Mouse (Mus musculus) limb, embryonic 15.5 days (tissue): Measurements from ENCODE around the gene Bsn. TPM values are rescaled to one million over a fixed set of nuclear protein-coding genes. Genes with fewer than 3 reads are reported as not detected.
A peak's percentile ranks its signal among the peaks of the same experiment; 100 is the strongest.

Experiments
- ATAC-seq: fragments of 200-750 bp; cut with Nextera tagmentation; 2 replicates; pipeline ENCODE4 v1.8.0; 2017; ENCODE audit warnings: low read depth, moderate TSS enrichment; ENCODE audit not compliant: insufficient number of reproducible peaks, low FRiP score, low TSS enrichment
- H3K27ac ChIP-seq: fragments of 300-500 bp; sonication (generic); 2 replicates; pipeline ENCODE4 v1.5.1; 2015; ENCODE audit warnings: moderate library complexity, mild to moderate bottlenecking, inconsistent platforms
- H3K27me3 ChIP-seq: fragments of 300-500 bp; sonication (generic); 2 replicates; pipeline ENCODE4 v1.6.1; 2015; ENCODE audit warnings: inconsistent platforms
- H3K36me3 ChIP-seq: fragments of 300-500 bp; sonication (generic); 2 replicates; pipeline ENCODE4 v1.6.1; 2015; ENCODE audit warnings: inconsistent platforms
- H3K4me1 ChIP-seq: fragments of 300-500 bp; sonication (generic); 2 replicates; pipeline ENCODE4 v1.6.1; 2015; ENCODE audit warnings: inconsistent platforms
- H3K4me2 ChIP-seq: fragments of 300-500 bp; sonication (generic); 2 replicates; pipeline ENCODE4 v1.6.1; 2015; ENCODE audit warnings: mild to moderate bottlenecking, inconsistent platforms
- H3K4me3 ChIP-seq: fragments of 300-500 bp; sonication (generic); 2 replicates; pipeline ENCODE4 v1.5.1; 2015; ENCODE audit warnings: mild to moderate bottlenecking, inconsistent platforms
- H3K9ac ChIP-seq: fragments of 300-500 bp; sonication (generic); 2 replicates; pipeline ENCODE4 v1.6.1; 2015; ENCODE audit warnings: inconsistent platforms
- H3K9me3 ChIP-seq: fragments of 300-500 bp; sonication (generic); 2 replicates; pipeline ENCODE4 v1.6.1; 2016; ENCODE audit warnings: inconsistent platforms
- WGBS: fragments of 180-500 bp; shearing (Covaris S2); methylation state at CpG from one replicate; pipeline ENCODE4 v1.1.7; 2015; 5-methylcytosine and 5-hydroxymethylcytosine counted together
- polyA plus RNA-seq: library from polyadenylated mRNA; unstranded; fragments of >200 nt; fragmentation: Nextera tagmentation; extraction: Ambion mirVana; gene quantifications from 2 replicates; pipeline ENCODE4 v1.2.1, GENCODE M21; 2015

The Bsn gene
- polyA plus RNA-seq = 0.76 and 0.82 TPM in 2 replicates

GRCm38 (mm10) chr9:108189787-108190679 is at the start of gene Bsn:
Gene Bsn (minus strand): TSS chr9:108190384.
- Histone ChIP-seq H3K36me3 (no peaks in the 10 kb centered on the region), H3K27me3 (peaks cover 42% of the 10 kb centered on the region), H3K4me1 (peaks cover 11% of the 10 kb centered on the region), H3K9me3 (no peaks in the 10 kb centered on the region), H3K4me3 (peak within 1 kb of the TSS; percentile 61), H3K4me2 (peak within 1 kb of the TSS; percentile 97), H3K9ac (no peak within 1 kb of the TSS), H3K27ac (no peak within 1 kb of the TSS)
- ATAC-seq = no peak
- WGBS = 1% methylated on average over 85 of the region's 91 CpGs

GRCm38 (mm10) chr9:108239951-108240350 is 49.8 kb upstream of the Bsn start:
- Histone ChIP-seq H3K27ac (no peak overlapping the region), H3K9me3 (no peaks in the 10 kb centered on the region), H3K4me2 (no peak overlapping the region), H3K36me3 (peaks cover 6% of the 10 kb centered on the region), H3K4me1 (0 out of 2 replicates have a peak, but pooled peaks cover 6% of the 10 kb centered on the region), H3K4me3 (no peak overlapping the region), H3K27me3 (no peaks in the 10 kb centered on the region), H3K9ac (no peak overlapping the region)
- 53% methylated on average over 5 of the region's 5 CpGs for WGBS
- ATAC-seq = no peak

GRCm38 (mm10) chr9:108238831-108239230 is 48.6 kb upstream of the Bsn start:
- Histone ChIP-seq H3K27ac (no peak overlapping the region), H3K4me3 (no peak overlapping the region), H3K4me2 (no peak overlapping the region), H3K4me1 (0 out of 2 replicates have a peak, but pooled peaks cover 6% of the 10 kb centered on the region), H3K9me3 (no peaks in the 10 kb centered on the region), H3K27me3 (no peaks in the 10 kb centered on the region), H3K9ac (no peak overlapping the region), H3K36me3 (peaks cover 7% of the 10 kb centered on the region; the same call in 1 of the 2 replicates)
- WGBS = 68% methylated on average over 3 of the region's 3 CpGs
- no peak for ATAC-seq

- no peaks in the 10 kb centered on the region for H3K9me3 ChIP-seq
- 0 out of 2 replicates have a peak, but pooled peaks cover 6% of the 10 kb centered on the region for H3K4me1 ChIP-seq
- H3K27me3 ChIP-seq = no peaks in the 10 kb centered on the region
- H3K4me2 ChIP-seq = no peak overlapping the region
- H3K27ac ChIP-seq = no peak overlapping the region
- no peak overlapping the region for H3K4me3 ChIP-seq
- no peak overlapping the region for H3K9ac ChIP-seq
- H3K36me3 ChIP-seq = peaks cover 8% of the 10 kb centered on the region; the same call in 1 of the 2 replicates
- WGBS = 79% methylated on average over 2 of the region's 2 CpGs
- ATAC-seq = no peak
These were observed 48.2 kb upstream of the Bsn start for GRCm38 (mm10) chr9:108238402-108238801.

GRCm38 (mm10) chr9:108234682-108235081 is 44.5 kb upstream of the Bsn start:
- H3K4me3 ChIP-seq = no peak overlapping the region
- no peak overlapping the region for H3K27ac ChIP-seq
- no peak overlapping the region for H3K9ac ChIP-seq
- H3K27me3 ChIP-seq = no peaks in the 10 kb centered on the region
- no peak for ATAC-seq
- H3K4me1 ChIP-seq = 0 out of 2 replicates have a peak, but pooled peaks cover 6% of the 10 kb centered on the region
- WGBS = 76% methylated on average over 2 of the region's 2 CpGs
- H3K4me2 ChIP-seq = no peak overlapping the region
- H3K36me3 ChIP-seq = peaks cover 8% of the 10 kb centered on the region; the same call in 1 of the 2 replicates
- H3K9me3 ChIP-seq = no peaks in the 10 kb centered on the region

- Histone ChIP-seq H3K4me2 (no peak overlapping the region), H3K36me3 (peaks cover 5% of the 10 kb centered on the region; the same call in 1 of the 2 replicates), H3K27ac (no peak overlapping the region), H3K4me3 (no peak overlapping the region), H3K9ac (no peak overlapping the region), H3K9me3 (no peaks in the 10 kb centered on the region), H3K4me1 (0 out of 2 replicates have a peak, but pooled peaks cover 6% of the 10 kb centered on the region), H3K27me3 (no peaks in the 10 kb centered on the region)
- WGBS = 91% methylated on average over 2 of the region's 2 CpGs
- no peak for ATAC-seq
These were observed 42.7 kb upstream of the Bsn start for GRCm38 (mm10) chr9:108232908-108233307.

GRCm38 (mm10) chr9:108227911-108228649 is 37.9 kb upstream of the Bsn start:
- no peak overlapping the region for H3K27ac ChIP-seq
- H3K4me2 ChIP-seq = no peak overlapping the region
- no peak overlapping the region for H3K4me3 ChIP-seq
- no peaks in the 10 kb centered on the region for H3K27me3 ChIP-seq
- no peaks in the 10 kb centered on the region for H3K36me3 ChIP-seq
- ATAC-seq = no peak
- 42% methylated on average over 2 of the region's 2 CpGs for WGBS
- no peaks in the 10 kb centered on the region for H3K9me3 ChIP-seq
- H3K4me1 ChIP-seq = no peaks in the 10 kb centered on the region
- H3K9ac ChIP-seq = no peak overlapping the region

GRCm38 (mm10) chr9:108225166-108225565 is 35.0 kb upstream of the Bsn start:
- 84% methylated on average over 2 of the region's 2 CpGs for WGBS

GRCm38 (mm10) chr9:108223633-108224032 is 33.4 kb upstream of the Bsn start:
- no peak overlapping the region for H3K27ac ChIP-seq
- no peak overlapping the region for H3K9ac ChIP-seq
- 67% methylated on average over 1 of the region's 1 CpGs for WGBS
- no peak overlapping the region for H3K4me2 ChIP-seq
- H3K36me3 ChIP-seq = no peaks in the 10 kb centered on the region
- no peak for ATAC-seq
- H3K27me3 ChIP-seq = no peaks in the 10 kb centered on the region
- peaks cover 10% of the 10 kb centered on the region for H3K4me1 ChIP-seq
- H3K9me3 ChIP-seq = no peaks in the 10 kb centered on the region
- no peak overlapping the region for H3K4me3 ChIP-seq

More at GRCm38 (mm10) chr9:108225166-108225565, 35.0 kb upstream of the Bsn start:
- ATAC-seq = no peak
- Histone ChIP-seq H3K9me3 (no peaks in the 10 kb centered on the region), H3K27me3 (no peaks in the 10 kb centered on the region), H3K27ac (no peak overlapping the region), H3K4me2 (no peak overlapping the region), H3K9ac (no peak overlapping the region), H3K36me3 (no peaks in the 10 kb centered on the region), H3K4me3 (no peak overlapping the region), H3K4me1 (peaks cover 10% of the 10 kb centered on the region)

GRCm38 (mm10) chr9:108221566-108221965 is 31.4 kb upstream of the Bsn start:
- H3K4me2 ChIP-seq = no peak overlapping the region
- H3K4me1 ChIP-seq = peaks cover 10% of the 10 kb centered on the region
- 87% methylated on average over 3 of the region's 3 CpGs for WGBS
- H3K9me3 ChIP-seq = no peaks in the 10 kb centered on the region
- H3K9ac ChIP-seq = no peak overlapping the region
- no peak overlapping the region for H3K27ac ChIP-seq
- peaks cover 17% of the 10 kb centered on the region for H3K36me3 ChIP-seq
- no peak for ATAC-seq
- H3K4me3 ChIP-seq = no peak overlapping the region
- no peaks in the 10 kb centered on the region for H3K27me3 ChIP-seq

GRCm38 (mm10) chr9:108220380-108220774 is 30.2 kb upstream of the Bsn start:
- H3K9ac ChIP-seq = no peak overlapping the region
- H3K4me3 ChIP-seq = no peak overlapping the region
- H3K36me3 ChIP-seq = peaks cover 23% of the 10 kb centered on the region
- H3K27ac ChIP-seq = peak overlapping the region; percentile 73
- ATAC-seq = no peak
- H3K27me3 ChIP-seq = no peaks in the 10 kb centered on the region
- no peak overlapping the region for H3K4me2 ChIP-seq
- WGBS = 32% methylated on average over 1 of the region's 1 CpGs
- peaks cover 10% of the 10 kb centered on the region for H3K4me1 ChIP-seq
- H3K9me3 ChIP-seq = no peaks in the 10 kb centered on the region
